Mouse (Mus musculus): ENCODE measurements at regions not wholly inside any gene's neighbourhood (a gene's known extent, or its start where the extent isn't known, plus 50 kb on each side); places are given as distances from the start of the nearest gene placed in this dataset.

GRCm38 (mm10) chr11:110588280-110588679 lies 189.4 kb downstream of the Map2k6 start:
- DNase-seq (ENCODE audit: low spot score in 2 of 2) = no peak

GRCm38 (mm10) chr11:110595266-110595862 lies 196.4 kb downstream of the Map2k6 start:
- DNase-seq (ENCODE audit: low spot score in 2 of 2) = no peak

GRCm38 (mm10) chr11:110605041-110605882 lies 206.3 kb downstream of the Map2k6 start:
- no peak for DNase-seq (ENCODE audit: low spot score in 2 of 2)

- no peak for DNase-seq (ENCODE audit: low spot score in 2 of 2)
Observed at GRCm38 (mm10) chr11:110609276-110609675, 210.4 kb downstream of the Map2k6 start.

GRCm38 (mm10) chr11:110610831-110611230 lies 211.9 kb downstream of the Map2k6 start:
- no peak for DNase-seq (ENCODE audit: low spot score in 2 of 2)

GRCm38 (mm10) chr11:110632001-110632400 lies 233.1 kb downstream of the Map2k6 start:
- DNase-seq (ENCODE audit: low spot score in 2 of 2) = no peak

GRCm38 (mm10) chr11:110633351-110633750 lies 234.4 kb downstream of the Map2k6 start:
- DNase-seq (ENCODE audit: low spot score in 2 of 2) = no peak

- no peak for DNase-seq (ENCODE audit: low spot score in 2 of 2)
Observed at GRCm38 (mm10) chr11:110642485-110642884, 243.6 kb downstream of the Map2k6 start.

- no peak for DNase-seq (ENCODE audit: low spot score in 2 of 2)
Observed at GRCm38 (mm10) chr11:110649575-110650210, 250.8 kb downstream of the Map2k6 start.

GRCm38 (mm10) chr11:110652068-110652467 lies 253.1 kb downstream of the Map2k6 start:
- DNase-seq (ENCODE audit: low spot score in 2 of 2) = no peak

GRCm38 (mm10) chr11:110656524-110657156 lies 257.7 kb downstream of the Map2k6 start:
- DNase-seq (ENCODE audit: low spot score in 2 of 2) = no peak

- DNase-seq (ENCODE audit: low spot score in 2 of 2) = no peak
Observed at GRCm38 (mm10) chr11:110657854-110658253, 258.9 kb downstream of the Map2k6 start.

- peak in 1 of 2 experiments; percentile 3 for DNase-seq (ENCODE audit: low spot score in 2 of 2)
Observed at GRCm38 (mm10) chr11:110670626-110671508, 271.9 kb downstream of the Map2k6 start.

- DNase-seq (ENCODE audit: low spot score in 2 of 2) = no peak
Observed at GRCm38 (mm10) chr11:110672941-110673340, 274.0 kb downstream of the Map2k6 start.

GRCm38 (mm10) chr11:110692824-110693223 lies 275.0 kb upstream of the Kcnj16 start:
- no peak for DNase-seq (ENCODE audit: low spot score in 2 of 2)

- no peak for DNase-seq (ENCODE audit: low spot score in 2 of 2)
Observed at GRCm38 (mm10) chr11:110697067-110697466, 270.8 kb upstream of the Kcnj16 start.

- no peak for DNase-seq (ENCODE audit: low spot score in 2 of 2)
Observed at GRCm38 (mm10) chr11:110698342-110698741, 269.5 kb upstream of the Kcnj16 start.

GRCm38 (mm10) chr11:110700976-110701375 lies 266.9 kb upstream of the Kcnj16 start:
- DNase-seq (ENCODE audit: low spot score in 2 of 2) = no peak

GRCm38 (mm10) chr11:110702119-110702518 lies 265.7 kb upstream of the Kcnj16 start:
- DNase-seq (ENCODE audit: low spot score in 2 of 2) = no peak

GRCm38 (mm10) chr11:110703511-110703910 lies 264.3 kb upstream of the Kcnj16 start:
- DNase-seq (ENCODE audit: low spot score in 2 of 2) = no peak

GRCm38 (mm10) chr11:110707328-110707727 lies 260.5 kb upstream of the Kcnj16 start:
- no peak for DNase-seq (ENCODE audit: low spot score in 2 of 2)

Measured in adrenal gland, adult 18-20 months (tissue).